Mouse (Mus musculus) stomach, postnatal 0 days (tissue): ENCODE data around the gene Rest.

Source experiments
- CTCF ChIP-seq: IDR thresholded peaks from 2 replicates; pipeline ENCODE4 v1.5.1; 2016; ENCODE audit warnings: antibody characterized with exemption, low read depth, mild to moderate bottlenecking, moderate library complexity
- EP300 ChIP-seq: optimal IDR thresholded peaks from 2 replicates; pipeline ENCODE3; 2016; ENCODE audit warnings: antibody characterized with exemption

- TF ChIP-seq CTCF = no peak
- TF ChIP-seq EP300 = no peak
Measured at GRCm38 (mm10) chr5:77324936-77325335, 59.6 kb downstream of the Rest start.
